Mouse (Mus musculus): Measurements from ENCODE around the gene Scn4b.

DNA sequence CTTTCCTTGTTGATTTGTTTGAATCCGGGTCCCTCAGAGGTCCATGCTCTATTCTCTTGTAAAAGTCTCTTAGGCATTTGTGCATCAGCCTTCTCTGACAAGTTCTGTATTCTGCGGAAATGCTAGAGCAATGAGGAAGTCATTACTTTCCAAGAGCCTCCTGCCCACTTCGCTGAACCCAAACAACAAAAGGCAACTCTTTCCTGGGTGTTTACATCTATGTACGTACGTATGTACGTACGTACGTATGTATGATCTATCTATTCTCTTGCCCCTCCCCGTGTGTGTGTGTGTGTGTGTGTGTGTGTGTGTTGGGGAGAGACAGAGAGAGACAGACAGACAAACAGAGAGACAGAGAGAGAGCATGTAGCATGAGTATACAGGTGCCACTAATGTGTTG lies 21.4 kb upstream of the Scn4b start:
- no peak for TF ChIP-seq CTCF (IDR thresholded peaks at IDR 0.05; ENCODE audit: borderline replicate concordance, extremely low read depth, insufficient read depth, insufficient read length)
- no peak for TF ChIP-seq POLR2A (IDR thresholded peaks at IDR 0.05; ENCODE audit: borderline replicate concordance, extremely low read depth, insufficient read depth, insufficient read length, poor library complexity, severe bottlenecking)
